Mouse (Mus musculus) left cerebral cortex, postnatal 25 days (tissue): Measurements from ENCODE around the gene Rnaseh2c. TPM values are rescaled to one million over a fixed set of nuclear protein-coding genes. Genes with fewer than 3 reads are reported as not detected.

Source experiments
- DNase-seq, 2 experiments: peaks; one replicate each; pipeline ENCODE4 v3.0.0; 2022; ENCODE audit warnings: low spot score in 2 of 2, mixed read lengths in 1 of 2
- intact Hi-C: fragments of 180-260 bp; cut with DNase I; formaldehyde crosslinking; loops from one replicate; pipeline ENCODE4 v1.15.1; 2025
- total RNA-seq, 2 experiments: library from RNA; stranded (reverse); gene quantifications; 2 replicates each; pipeline ENCODE4 v1.2.3; 2021

Gene Rnaseh2c
- 10 to 100 TPM; 68.0 to 82.1 TPM for total RNA-seq

DNA sequence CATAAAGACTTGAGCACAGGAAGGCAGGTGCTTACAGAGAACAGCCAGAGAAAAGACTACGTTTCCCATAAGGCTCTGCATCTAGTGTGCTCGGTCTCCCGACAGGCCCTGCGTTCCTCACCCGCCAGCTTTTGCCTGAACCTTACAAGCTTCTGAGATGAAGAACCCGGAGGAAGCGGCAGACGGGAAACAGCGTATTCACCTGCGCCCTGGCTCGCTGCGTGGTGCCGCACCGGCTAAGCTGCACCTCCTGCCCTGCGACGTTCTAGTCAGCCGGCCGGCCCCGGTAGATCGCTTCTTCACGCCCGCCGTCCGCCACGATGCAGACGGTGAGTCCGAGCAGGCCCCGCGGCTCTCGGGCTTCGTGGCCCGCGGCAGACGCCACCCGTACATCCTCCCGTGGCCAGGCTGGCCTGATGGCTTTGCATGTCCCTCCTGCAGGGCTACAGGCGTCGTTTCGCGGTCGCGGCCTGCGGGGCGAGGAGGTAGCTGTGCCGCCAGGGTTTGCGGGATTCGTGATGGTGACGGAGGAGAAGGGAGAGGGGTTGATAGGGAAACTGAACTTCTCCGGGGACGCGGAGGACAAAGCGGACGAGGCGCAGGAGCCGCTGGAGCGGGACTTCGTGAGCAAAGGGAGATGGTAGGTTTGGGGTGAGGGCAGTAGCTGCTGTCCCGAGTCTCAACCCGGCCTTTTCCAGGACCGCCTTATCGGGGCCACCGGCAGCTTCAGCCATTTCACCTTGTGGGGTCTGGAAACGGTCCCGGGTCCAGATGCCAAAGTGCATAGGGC, at the start of gene Rnaseh2c:
Rnaseh2c (plus strand) TSS at position 122 of the 790 bp plus-strand sequence.
- peak; percentile 86 to 92 for DNase-seq
- intact Hi-C loops = loop anchor here (5.0 kb wide), 1 partner anchor 35 kb away; the partner anchor contains the start of gene Rela

DNA sequence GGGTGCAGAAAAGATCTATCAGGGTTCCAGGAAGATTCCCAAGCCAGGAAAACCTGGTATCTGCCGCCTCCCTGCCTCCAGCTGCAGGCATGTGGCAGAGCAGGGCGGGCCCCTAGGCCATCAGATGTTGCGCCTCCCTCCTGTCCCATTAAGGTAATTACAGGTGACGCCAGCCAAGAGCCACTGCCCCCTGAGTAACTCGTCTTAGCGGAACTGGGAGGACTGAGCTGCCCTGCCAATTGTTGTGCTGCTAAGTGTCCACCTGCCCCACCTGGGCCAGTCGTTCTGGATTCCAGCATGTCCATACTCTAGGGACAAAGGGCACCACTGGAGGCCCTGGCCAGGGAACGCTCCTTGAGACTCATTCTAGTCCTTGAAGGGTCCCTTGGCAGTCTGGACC, 47.9 kb upstream of the Rnaseh2c start:
- intact Hi-C loops = no loop called here
- DNase-seq = no peak

DNA sequence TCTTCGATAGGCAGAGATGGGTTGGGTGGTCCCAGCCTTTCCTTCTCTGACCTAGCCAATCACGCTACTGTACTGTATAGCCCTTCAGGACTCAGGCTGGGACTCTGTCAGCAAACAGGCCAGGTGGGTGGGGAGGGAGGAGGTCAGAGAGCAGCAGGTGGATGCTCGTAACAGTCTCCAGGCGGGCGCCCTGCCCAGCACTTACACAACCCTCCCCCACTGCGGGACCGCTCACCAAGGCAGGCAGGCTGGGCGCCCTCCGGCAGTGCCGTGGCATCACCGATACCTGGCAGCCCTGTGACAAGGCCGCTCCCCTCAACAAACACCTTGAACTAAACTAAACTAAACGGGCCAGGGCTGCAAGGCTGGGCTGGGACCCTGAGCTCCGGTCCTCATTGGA, 47.5 kb upstream of the Rnaseh2c start:
- no peak for DNase-seq
- intact Hi-C loops = no loop called here

DNA sequence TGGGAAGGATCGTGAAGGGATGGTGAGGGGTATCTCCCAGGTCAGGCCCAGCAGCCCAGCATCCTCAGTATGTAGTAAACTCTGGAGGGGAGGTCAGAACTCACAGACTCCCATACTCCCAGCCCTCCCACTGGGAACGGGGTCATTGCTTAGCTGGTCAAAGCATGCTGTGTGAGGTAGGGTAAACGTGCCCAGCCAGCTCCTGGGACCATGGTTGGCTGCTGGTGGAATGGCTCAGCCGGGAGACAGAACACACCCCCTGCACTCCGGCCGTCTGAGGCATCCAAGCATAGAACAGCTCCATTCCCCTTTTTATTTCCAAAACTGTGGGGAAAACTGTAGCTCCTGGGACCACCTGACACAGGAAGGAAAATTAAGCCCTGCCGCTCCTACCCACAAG, 43.5 kb upstream of the Rnaseh2c start:
- intact Hi-C loops = no loop called here
- no peak for DNase-seq

DNA sequence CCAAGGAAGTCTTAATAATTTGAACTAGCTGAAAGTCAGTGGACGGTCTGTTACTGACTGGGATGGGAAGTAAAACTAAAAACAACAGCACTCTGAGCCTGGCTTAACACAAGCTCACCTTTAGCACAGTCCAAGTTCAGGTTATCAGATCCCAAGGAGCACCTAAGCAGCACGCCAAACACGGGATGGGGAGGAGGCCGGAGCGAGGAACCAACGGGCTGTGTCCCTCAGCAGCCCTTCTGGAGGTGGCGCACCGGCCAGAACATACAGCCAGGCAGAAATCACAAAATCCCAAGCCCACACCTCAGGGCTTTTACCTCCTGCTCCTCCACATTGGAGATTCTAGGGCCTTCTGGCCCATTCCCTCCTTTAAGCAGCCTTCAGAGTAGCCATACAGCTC, 42.9 kb upstream of the Rnaseh2c start:
- no peak for DNase-seq
- intact Hi-C loops = no loop called here

DNA sequence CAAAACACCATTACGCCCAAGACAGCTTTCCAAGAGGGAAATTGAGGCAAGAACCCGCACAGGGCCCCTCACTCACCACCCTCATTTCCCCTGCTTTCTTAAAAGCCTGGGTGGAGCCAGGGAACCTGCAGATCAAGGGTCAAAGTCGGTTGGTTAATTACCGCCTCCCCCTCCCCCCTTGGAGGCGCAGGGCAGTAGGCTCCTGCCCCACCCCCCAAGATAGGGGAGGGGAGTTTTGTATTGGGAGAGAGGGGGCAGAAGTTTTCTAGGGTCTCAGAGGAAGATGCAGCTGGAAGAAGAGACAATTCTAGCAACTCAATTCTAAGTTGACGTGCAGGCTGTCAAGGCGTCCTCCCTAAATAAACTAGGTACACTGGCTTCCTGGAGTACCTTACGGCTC, 42.4 kb upstream of the Rnaseh2c start:
- intact Hi-C loops = no loop called here
- DNase-seq = no peak

DNA sequence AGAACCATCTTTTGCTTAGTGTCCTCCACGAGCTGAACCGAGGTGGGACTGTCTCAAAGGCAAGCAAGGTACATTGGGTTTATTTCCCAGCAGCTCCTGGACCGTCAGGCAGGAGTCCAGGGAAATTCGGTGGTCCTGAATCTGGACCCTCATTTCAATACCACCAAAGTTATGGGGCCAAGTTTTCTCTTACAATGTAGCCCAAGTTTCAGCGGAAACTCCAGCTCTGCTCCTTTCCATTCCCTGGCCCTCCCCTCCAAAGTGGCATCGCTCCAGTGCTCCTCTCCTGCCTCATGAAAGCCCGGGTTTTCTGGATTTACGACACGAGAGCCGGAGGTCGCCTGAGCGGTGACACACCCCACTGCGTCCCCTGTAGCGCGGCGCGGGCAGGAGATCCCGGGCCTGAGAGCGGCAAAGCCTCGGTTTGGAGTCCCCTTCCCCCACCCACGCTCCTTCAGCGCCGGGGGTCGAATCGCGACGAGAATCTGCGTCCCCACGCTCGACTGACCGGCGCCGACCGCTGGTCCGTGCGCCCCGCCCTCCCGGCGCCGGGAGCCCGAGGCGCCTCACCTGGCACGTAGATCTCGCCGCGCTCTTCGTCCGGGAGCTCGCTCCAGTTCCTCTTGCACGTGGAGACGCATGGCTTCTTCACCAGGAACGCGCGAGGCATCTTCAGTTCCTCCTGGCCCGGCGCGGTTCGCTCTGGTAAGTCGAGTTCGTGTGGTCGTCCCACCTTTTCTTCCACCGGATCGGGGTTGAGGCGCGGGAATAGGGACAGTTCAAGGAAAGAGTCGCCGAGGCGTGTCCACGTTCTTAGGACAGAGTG, 41.8 kb upstream of the Rnaseh2c start:
- intact Hi-C loops = loop anchor here (2.0 kb wide), 1 partner anchor 27 kb away; no protein-coding TSS in a partner anchor
- DNase-seq = no peak

DNA sequence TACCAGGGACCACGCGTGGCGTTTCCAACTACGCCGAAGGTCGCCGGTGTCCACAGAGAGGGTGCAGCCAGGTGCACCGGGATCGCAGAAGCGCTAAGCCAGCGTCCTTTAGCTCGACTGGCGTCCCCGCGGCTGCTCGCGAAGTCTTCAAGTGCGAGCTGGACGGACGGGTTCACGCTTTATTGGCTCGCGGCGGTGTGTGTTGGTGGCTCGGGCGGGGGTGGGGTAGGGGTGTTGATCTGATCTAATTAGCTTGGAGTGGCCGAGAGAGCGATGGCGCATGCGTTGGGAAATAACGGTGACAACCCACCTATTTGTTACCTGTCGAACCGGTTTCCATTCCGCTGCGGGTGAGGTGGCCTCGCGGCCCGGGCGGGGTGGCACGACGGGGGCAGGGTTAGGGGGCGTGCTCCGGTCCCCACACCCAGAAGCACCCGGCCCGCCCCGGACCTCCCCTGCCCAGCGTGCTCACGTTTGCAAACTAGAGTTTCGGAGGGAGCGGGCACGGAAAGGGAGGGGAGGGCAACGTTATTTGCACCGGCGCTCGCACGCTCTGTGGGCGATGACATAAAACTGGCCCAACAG, 41.1 kb upstream of the Rnaseh2c start, which contains the start of gene Ovol1:
Ovol1 (minus strand) TSS at position 190 of the 585 bp plus-strand sequence.
- no peak for DNase-seq
- intact Hi-C loops = loop anchor here (2.0 kb wide), 1 partner anchor 28 kb away; no protein-coding TSS in a partner anchor

DNA sequence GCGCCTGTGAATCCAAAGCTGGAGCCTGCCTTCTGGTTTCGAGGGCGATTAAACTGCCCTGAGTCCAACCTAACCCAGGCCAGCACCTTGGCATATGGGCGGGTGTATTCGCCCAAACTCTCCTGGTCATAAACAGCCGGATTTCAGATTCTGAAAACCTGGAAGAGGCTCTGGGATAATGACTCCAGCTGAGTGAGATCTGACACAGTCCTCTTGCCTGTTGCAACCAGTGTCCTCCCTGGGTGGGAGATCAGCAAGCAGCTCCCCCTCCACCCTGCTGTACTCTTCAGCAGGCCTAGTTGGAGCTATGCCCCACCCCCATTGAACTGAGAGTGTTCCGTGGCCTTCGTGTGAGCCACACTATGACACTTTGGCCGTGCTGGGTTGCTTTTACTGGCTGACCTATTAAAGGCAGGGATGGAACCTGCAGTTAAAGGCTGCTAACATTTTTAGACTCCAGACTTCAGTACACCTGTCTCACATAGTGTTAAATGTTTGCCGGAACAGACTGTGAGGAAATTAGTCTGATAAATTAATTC, 40.4 kb upstream of the Rnaseh2c start:
- intact Hi-C loops = loop anchor here (2.0 kb wide), 1 partner anchor 29 kb away; no protein-coding TSS in a partner anchor
- no peak for DNase-seq

DNA sequence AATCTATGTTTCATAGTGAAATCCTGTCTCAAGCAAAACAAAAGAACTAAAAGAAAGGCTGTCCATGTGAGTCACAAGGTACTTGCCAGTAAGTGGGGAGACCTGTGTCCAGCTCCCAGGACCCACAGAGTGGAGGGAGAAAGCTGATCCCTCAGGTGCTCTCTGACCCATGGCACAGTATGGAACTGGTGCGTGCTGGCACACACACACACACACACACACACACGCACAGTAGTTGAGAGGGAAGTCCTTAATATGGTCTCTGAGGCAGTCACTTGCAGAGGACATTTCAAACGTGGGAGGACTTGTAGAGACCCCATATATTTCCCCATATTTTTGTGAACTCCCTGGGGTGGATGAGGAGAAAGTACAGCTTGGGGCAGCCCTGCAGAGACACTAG, 39.8 kb upstream of the Rnaseh2c start:
- no peak for DNase-seq
- intact Hi-C loops = loop anchor here (2.0 kb wide), 1 partner anchor 29 kb away; no protein-coding TSS in a partner anchor

DNA sequence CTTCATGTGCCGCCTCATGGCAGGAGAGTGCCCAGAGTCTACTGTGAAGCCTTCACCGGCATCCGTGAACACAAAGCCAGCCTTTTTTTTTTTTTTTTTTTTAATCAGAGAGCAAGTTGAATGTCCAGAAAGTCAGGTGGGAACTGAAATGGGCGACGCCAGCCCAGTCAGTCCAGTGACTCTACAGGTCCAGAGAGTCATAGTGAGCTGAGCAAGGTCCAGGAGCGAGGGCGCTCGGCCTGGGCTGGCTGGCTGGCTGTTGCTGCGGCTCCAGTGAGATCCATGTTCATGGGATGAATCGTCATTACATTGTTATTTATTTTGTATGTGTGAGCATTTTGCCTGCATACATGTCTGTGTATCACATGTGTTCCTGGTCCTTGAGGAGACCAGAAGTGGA, 38.9 kb upstream of the Rnaseh2c start:
- no peak for DNase-seq
- intact Hi-C loops = no loop called here

DNA sequence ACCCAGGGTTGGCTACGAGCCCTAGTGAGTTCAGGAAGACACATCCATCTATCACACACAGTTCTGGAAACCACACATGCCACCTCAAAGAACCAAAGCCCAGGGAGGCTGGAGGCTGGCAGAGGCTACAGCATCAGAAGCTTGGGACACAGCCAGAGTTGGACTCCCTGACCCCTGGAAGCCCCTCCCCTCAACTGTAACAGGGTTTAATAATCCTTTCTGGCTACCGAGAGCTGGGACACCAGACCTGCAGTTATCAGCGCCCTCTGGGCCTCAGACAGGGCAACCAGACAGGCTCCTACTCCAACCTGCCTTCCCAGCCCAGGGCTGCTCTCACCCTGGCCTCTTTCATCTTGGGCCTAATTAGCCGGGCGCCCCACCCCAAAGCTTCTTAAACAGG, 35.4 kb upstream of the Rnaseh2c start:
- DNase-seq = no peak
- intact Hi-C loops = no loop called here

DNA sequence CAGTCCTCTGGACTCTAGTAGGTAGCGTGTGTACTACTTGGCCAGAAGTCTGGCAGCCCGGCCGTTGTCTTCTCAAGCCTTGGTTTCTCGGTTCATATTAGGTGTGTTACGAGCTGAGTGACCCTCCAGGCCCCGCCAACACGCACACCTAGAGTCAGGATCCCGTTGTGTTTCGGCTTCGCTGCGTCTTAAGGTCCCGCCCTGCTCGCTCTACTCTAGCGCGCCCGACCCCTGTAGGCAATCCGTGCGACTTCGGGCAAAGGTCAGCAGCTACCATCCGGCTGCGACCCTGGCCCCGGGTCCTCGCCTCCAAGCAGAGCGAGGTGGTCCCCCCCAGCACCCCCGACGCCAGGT, 34.5 kb upstream of the Rnaseh2c start:
- intact Hi-C loops = no loop called here
- no peak for DNase-seq

DNA sequence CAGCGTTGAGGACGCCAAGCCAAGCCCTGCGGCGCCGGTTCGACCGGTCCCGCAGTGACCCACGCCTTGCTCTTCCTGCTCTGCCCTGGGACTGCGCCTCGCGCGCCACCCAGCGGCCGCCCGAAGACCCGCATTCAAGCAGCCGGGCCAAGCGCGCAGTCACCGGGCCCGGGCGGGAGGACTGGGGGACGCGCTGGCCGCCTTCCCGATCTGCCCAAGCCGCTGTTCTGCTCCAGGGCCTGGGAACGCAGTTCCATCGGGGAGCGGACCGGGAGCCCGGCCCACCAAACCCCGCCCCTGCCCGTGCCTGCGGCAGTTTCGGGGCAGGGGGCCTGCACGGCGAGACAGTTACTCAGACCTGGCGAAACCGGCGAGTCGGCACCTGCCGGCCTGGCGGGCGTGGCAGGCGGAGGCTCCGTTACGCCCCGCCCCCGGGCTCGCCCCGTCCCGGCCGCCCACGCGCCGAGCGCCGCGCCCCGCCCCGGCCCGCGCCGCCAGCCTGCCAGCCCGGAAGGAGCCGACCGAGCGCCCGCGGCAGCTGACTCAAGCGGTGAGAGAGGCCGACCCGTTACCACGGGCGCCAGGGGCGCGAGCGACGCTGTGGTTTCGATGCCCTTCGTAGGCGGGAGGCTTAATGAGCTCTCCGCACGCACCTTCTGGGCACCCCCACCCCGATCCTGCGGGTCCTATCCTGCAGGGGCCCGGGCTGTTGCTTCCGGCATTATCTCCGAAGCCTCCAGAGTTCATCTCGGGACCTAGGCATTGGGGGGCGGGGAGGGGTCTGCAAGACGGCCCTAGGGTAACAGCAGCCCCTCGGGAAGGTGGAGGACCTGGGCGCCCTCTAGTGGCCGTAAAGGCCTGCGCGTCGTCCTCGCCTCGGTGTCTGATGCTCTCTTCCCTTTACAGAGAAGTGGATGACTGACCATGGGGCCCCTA, 33.9 kb upstream of the Rnaseh2c start, which contains the start of gene Ap5b1:
Ap5b1 (plus strand) TSS at position 492 of the 936 bp plus-strand sequence.
- intact Hi-C loops = loop anchor here (1.0 to 2.0 kb wide), 2 partner anchors 39 to 105 kb away; no protein-coding TSS in a partner anchor
- peak; percentile 84 to 88 for DNase-seq

DNA sequence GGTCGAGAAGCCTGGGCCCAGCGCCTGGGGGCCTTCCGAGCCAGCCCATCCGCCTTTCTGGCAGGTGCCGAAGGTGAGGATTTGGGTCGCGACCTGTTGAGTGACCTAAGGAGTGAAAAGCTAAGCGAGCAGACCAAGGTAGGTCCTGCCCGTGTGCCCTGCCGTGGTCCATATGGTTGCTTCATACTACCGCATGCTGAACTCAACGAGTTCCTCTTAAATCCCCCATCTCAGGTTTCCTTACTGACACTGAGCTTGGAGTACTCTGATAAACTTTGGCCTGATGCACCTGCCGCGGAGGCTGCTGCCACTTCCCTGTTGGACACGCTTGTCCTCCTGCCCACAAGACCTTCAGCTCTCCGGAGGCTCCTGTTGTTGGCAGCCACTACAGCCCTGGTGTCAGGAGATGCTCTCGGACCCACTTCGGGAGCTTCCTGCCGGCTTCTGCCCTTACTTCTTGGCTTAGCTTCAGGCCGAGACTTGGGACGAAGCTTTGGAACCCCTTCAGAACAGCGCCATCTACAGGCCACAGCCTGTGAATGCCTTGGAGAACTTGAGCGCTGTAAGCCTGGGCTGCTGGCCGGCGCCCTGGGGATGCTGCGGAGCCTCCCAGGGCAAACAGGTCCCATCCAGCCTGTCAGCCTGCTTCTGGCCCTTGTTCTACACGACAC, 33.1 kb upstream of the Rnaseh2c start:
- intact Hi-C loops = loop anchor here (1.0 to 2.0 kb wide), 2 partner anchors 39 to 106 kb away; no protein-coding TSS in a partner anchor
- peak; percentile 74 to 81 for DNase-seq

DNA sequence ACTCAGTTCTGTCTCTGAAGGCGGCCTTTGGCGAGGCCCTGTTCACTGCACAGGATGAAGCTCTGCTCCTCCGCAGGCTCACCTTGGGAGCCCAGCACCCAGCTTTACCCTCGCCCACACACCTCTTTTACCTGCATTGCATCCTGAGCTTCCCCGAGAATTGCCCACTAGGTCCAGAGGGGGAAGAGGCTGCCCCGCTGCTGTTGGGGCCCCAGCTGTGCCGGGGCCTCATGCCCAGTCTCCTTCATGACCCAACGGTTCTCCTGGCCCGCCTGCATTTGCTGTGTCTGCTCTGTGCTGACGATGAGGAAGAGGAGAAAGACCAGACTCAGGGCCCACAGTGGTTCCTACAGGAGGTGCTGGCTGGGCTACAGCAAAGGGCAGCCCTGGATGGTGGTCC, 32.2 kb upstream of the Rnaseh2c start:
- intact Hi-C loops = loop anchor here (2.0 kb wide), 1 partner anchor 107 kb away; no protein-coding TSS in a partner anchor
- no peak for DNase-seq

DNA sequence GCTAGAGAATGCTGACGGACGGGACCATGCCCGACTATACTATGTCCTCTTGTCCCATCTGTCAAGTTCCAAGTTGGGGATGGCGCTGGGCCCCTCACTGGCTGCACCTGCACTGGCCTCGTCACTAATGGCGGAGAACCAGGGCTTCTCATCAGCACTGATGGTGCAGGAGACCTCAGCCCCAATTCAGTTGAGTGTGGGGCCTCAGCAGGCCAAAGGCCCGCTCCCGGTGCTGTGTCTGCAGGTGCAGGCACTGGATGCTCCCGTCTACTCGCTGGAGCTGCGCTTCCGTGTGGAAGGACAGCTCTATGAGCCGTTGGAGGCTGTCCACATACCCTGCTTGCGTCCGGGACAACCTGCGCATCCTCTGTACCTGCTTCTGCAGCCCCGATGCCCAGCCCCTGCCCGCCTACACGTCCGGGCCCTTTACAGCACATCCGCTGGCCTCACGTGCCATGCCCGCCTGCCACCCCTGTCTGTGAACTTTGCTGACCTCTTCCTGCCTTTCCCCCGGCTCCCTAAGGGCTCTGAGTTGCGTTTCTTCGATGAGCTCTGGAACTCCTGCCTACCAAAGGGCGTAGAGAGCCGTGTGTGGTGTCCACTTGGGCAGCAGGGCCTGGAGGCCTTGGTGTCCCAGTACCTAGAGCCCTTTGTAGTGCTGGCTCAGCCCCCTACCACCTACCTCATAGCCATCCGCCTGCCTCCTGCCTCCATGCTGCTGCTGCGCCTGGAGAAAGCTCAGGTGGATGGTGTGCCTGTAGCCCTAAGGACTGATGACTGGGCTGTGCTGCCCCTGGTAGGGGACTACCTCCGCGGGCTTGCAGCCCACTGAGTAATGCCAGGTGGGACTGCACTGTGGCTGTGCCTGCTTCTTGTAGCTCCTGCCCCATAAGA, 31.1 kb upstream of the Rnaseh2c start:
- DNase-seq = no peak
- intact Hi-C loops = no loop called here
